Comparison of ENCODE assay signal across 22 mouse cellular contexts in genomic region chr5:8397587-8398249, GRCm38 (mm10). TPM values are rescaled to one million over a fixed set of nuclear protein-coding genes. Genes with fewer than 3 reads are reported as not detected.
DNase-seq lines count a peak whose midpoint lies in the region; ATAC-seq and TF ChIP-seq lines count a peak whose summit lies in the region.
"Had no signal": no experiment of that assay in that cellular context is flagged by ENCODE, and none has a peak within 500 bp of the region (broad histone marks: within the 10 kb centered on the region; RNA-seq: fewer than 3 reads in every experiment).

No protein-coding gene starts in this region.

- no peaks in the 10 kb centered on the region for H3K9me3 ChIP-seq in CH12.LX (replicated peaks; ENCODE audit: low read length)
- H3K9me3 ChIP-seq: embryonic facial prominence, embryonic 10.5 days; embryonic facial prominence, embryonic 12.5 days; forebrain, embryonic 13.5 days; forebrain, embryonic 15.5 days had no signal

- H3K79me2 ChIP-seq in CH12.LX (replicated peaks; ENCODE audit: control insufficient read depth, extremely low read depth, insufficient read depth, poor library complexity, severe bottlenecking): peaks cover 2% of the 10 kb centered on the region; the same call in 1 of the 2 replicates

- in situ Hi-C loops in CH12.LX (cut with MboI; ENCODE audit: low pct_ligation_motif_present, low pct_unique_long_range_greater_than_20kb, low sequenced_read_pairs): no loop called here

- TF ChIP-seq CTCF in CH12.LX (conservative IDR thresholded peaks at IDR 0.05 in 1 of 2, IDR thresholded peaks at IDR 0.05 in 1 of 2; ENCODE audit: low read depth in 2 of 2, low read length in 2 of 2): no peak

- ATAC-seq in frontal cortex, adult (ENCODE audit: low TSS enrichment): peak; percentile 97
- ATAC-seq: CD4-positive, CD25-positive, alpha-beta regulatory T cell, adult 4 months; forebrain, embryonic 13.5 days; forebrain, embryonic 15.5 days had no signal

- H3K36me3 ChIP-seq in CH12.LX (replicated peaks in 1 of 2; ENCODE audit: control insufficient read depth in 1 of 2, insufficient read depth in 1 of 2, low read length in 1 of 2): peaks cover 22 to 62% of the 10 kb centered on the region in 2 experiments

- H3K27ac ChIP-seq in CH12.LX (ENCODE audit: insufficient read depth, low read depth): peak overlapping the region; percentile 77
- H3K27ac ChIP-seq: embryonic facial prominence, embryonic 10.5 days; embryonic facial prominence, embryonic 12.5 days; forebrain, embryonic 13.5 days; forebrain, embryonic 15.5 days had no signal

- peak overlapping the region; percentile 51; the same call in 1 of the 2 replicates for H3K4me2 ChIP-seq in CH12.LX (ENCODE audit: insufficient read depth, low read depth, poor library complexity, severe bottlenecking)
- H3K4me2 ChIP-seq: embryonic facial prominence, embryonic 12.5 days; forebrain, embryonic 13.5 days; forebrain, embryonic 15.5 days had no signal

- H3K9ac ChIP-seq in CH12.LX (ENCODE audit: insufficient read depth, low read depth): 0 out of 2 replicates have a peak overlapping the region, but pooled peaks have one; percentile 14
- H3K9ac ChIP-seq: embryonic facial prominence, embryonic 12.5 days; forebrain, embryonic 13.5 days; forebrain, embryonic 15.5 days had no signal

- peak; percentile 29; the same call in 1 of the 2 replicates for TF ChIP-seq POLR2A in CH12.LX (IDR thresholded peaks at IDR 0.05; ENCODE audit: low read depth, low read length)

- H3K27me3 ChIP-seq in CH12.LX (replicated peaks): no peaks in the 10 kb centered on the region
- H3K27me3 ChIP-seq: embryonic facial prominence, embryonic 12.5 days; forebrain, embryonic 13.5 days; forebrain, embryonic 15.5 days had no signal

- peak; percentile 67; the same call in 1 of the 2 replicates for TF ChIP-seq EP300 in CH12.LX (IDR thresholded peaks at IDR 0.05; ENCODE audit: low read length)

- no peak; the same call in 1 of the 2 replicates for TF ChIP-seq RAD21 in CH12.LX (IDR thresholded peaks at IDR 0.05; ENCODE audit: low read depth, low read length)

- dilution Hi-C loops in CH12.LX (cut with MboI; ENCODE audit: extremely low pct_ligation_motif_present, extremely low pct_unique_long_range_greater_than_20kb, low sequenced_read_pairs): no loop called here

- peaks cover 3 to 7% of the 10 kb centered on the region in 2 experiments; a peak in 3 of 4 replicates for H3K4me1 ChIP-seq in CH12.LX (ENCODE audit: control insufficient read depth in 1 of 2, insufficient read depth in 2 of 2)
- H3K4me1 ChIP-seq: embryonic facial prominence, embryonic 10.5 days; embryonic facial prominence, embryonic 12.5 days; forebrain, embryonic 13.5 days; forebrain, embryonic 15.5 days had no signal

- intact Hi-C loops in left cerebral cortex, postnatal 10 days (cut with DNase I): no loop called here

- no peak overlapping the region for H3K4me3 ChIP-seq in CH12.LX (replicated peaks in 1 of 3; ENCODE audit: low read depth in 2 of 3, low read length in 2 of 3, poor library complexity in 1 of 3)
- H3K4me3 ChIP-seq: embryonic facial prominence, embryonic 10.5 days; embryonic facial prominence, embryonic 12.5 days; forebrain, embryonic 13.5 days; forebrain, embryonic 15.5 days had no signal

- no peak for DNase-seq in frontal cortex, postnatal 14 days (ENCODE audit: low spot score in 2 of 2)
- DNase-seq in left cerebral cortex, adult 18-20 months (ENCODE audit: low spot score in 2 of 2): peak; percentile 21 to 37
- no peak for DNase-seq in left cerebral cortex, postnatal 10 days (ENCODE audit: extremely low spot score in 1 of 2, low spot score in 2 of 2)
- peak; percentile 18 for DNase-seq in right cerebral cortex, adult 18-20 months
- DNase-seq in right cerebral cortex, postnatal 10 days (ENCODE audit: low spot score in 2 of 2): no peak
- peak; percentile 41 for DNase-seq in CH12.LX (ENCODE audit: extremely low read depth)
- no peak for DNase-seq in urinary bladder, postnatal 25 days (ENCODE audit: low spot score)
- DNase-seq: adrenal gland, adult 2 months; adrenal gland, postnatal 10 days; adrenal gland, postnatal 25 days; B cell, adult 2 months; cerebellum, adult 11-12 months; cerebellum, adult 2 months; cerebellum, adult 9-10 months; cerebellum, postnatal 10 days; cerebellum, postnatal 25 days had no signal

TF ChIP-seq in CH12.LX, 34 proteins besides CTCF, POLR2A, EP300 and RAD21:
- TF ChIP-seq TBP (conservative IDR thresholded peaks at IDR 0.05; ENCODE audit: low read depth, low read length): no peak
- peak; percentile 72; the same call in 1 of the 2 replicates for TF ChIP-seq TCF12 (IDR thresholded peaks at IDR 0.05; ENCODE audit: low read depth, low read length)
- TF ChIP-seq ETS1 (conservative IDR thresholded peaks at IDR 0.05; ENCODE audit: low read depth, low read length): peak; percentile 58
- TF ChIP-seq PAX5 (IDR thresholded peaks at IDR 0.05; ENCODE audit: low read length): no peak
- TF ChIP-seq USF1 (IDR thresholded peaks at IDR 0.05; ENCODE audit: low read depth, low read length): peak; percentile 9; the same call in 1 of the 2 replicates
- TF ChIP-seq GABPA (IDR thresholded peaks at IDR 0.05; ENCODE audit: insufficient replicate concordance, low read depth, low read length): no peak
- no peak for TF ChIP-seq NELFE (IDR thresholded peaks at IDR 0.05; ENCODE audit: low read depth, low read length)
- TF ChIP-seq POLR2AphosphoS2 (IDR thresholded peaks at IDR 0.05; ENCODE audit: low read depth, low read length): no peak
- no peak; the same call in none of the 2 replicates for TF ChIP-seq SIN3A (IDR thresholded peaks at IDR 0.05; ENCODE audit: low read length)
- TF ChIP-seq JUN (IDR thresholded peaks at IDR 0.05; ENCODE audit: insufficient read depth, low read depth, low read length): peak; percentile 77
- TF ChIP-seq MAZ (IDR thresholded peaks at IDR 0.05; ENCODE audit: low read depth, low read length): no peak
- TF ChIP-seq RCOR1 (conservative IDR thresholded peaks at IDR 0.05; ENCODE audit: low read depth, low read length): peak; percentile 92
- 0 out of 2 replicates have a peak, but pooled peaks have one; percentile 50 for TF ChIP-seq MAX (IDR thresholded peaks at IDR 0.05; ENCODE audit: low read length)
- peak; percentile 40; the same call in 1 of the 2 replicates for TF ChIP-seq CHD2 (IDR thresholded peaks at IDR 0.05; ENCODE audit: low read length)
- peak; percentile 88 for TF ChIP-seq IRF4 (IDR thresholded peaks at IDR 0.05; ENCODE audit: low read depth, low read length)
- TF ChIP-seq ZKSCAN1 (IDR thresholded peaks at IDR 0.05; ENCODE audit: borderline replicate concordance, low read depth, low read length): no peak
- TF ChIP-seq MEF2A (IDR thresholded peaks at IDR 0.05; ENCODE audit: borderline replicate concordance, low read depth, low read length): peak; percentile 61
- no peak for TF ChIP-seq MXI1 (IDR thresholded peaks at IDR 0.05; ENCODE audit: low read depth, low read length)
- no peak for TF ChIP-seq ZNF384 (IDR thresholded peaks at IDR 0.05; ENCODE audit: low read depth, low read length)
- TF ChIP-seq BHLHE40 (IDR thresholded peaks at IDR 0.05; ENCODE audit: low read depth, low read length): peak; percentile 94
- TF ChIP-seq ELF1 (IDR thresholded peaks at IDR 0.05; ENCODE audit: low read depth, low read length): no peak; the same call in 1 of the 2 replicates
- 0 out of 2 replicates have a peak, but pooled peaks have one; percentile 45 for TF ChIP-seq MAFK (IDR thresholded peaks at IDR 0.05; ENCODE audit: insufficient replicate concordance, low read length)
- 0 out of 2 replicates have a peak, but pooled peaks have one; percentile 11 for TF ChIP-seq USF2 (conservative IDR thresholded peaks at IDR 0.05; ENCODE audit: low read depth, low read length)
- no peak for TF ChIP-seq E2F4 (IDR thresholded peaks at IDR 0.05; ENCODE audit: insufficient replicate concordance, low read depth, low read length)
- TF ChIP-seq SMC3 (IDR thresholded peaks at IDR 0.05; ENCODE audit: low read depth, low read length): no peak; the same call in 1 of the 2 replicates
- TF ChIP-seq ZMIZ1 (IDR thresholded peaks at IDR 0.05; ENCODE audit: low read depth, low read length): no peak
- TF ChIP-seq UBTF (IDR thresholded peaks at IDR 0.05; ENCODE audit: low read depth, low read length): no peak
- peak; percentile 66; the same call in 1 of the 2 replicates for TF ChIP-seq MYC (IDR thresholded peaks at IDR 0.05; ENCODE audit: low read depth, low read length)
- TF ChIP-seq CHD1 (IDR thresholded peaks at IDR 0.05; ENCODE audit: low read depth, low read length): no peak
- TF ChIP-seq NRF1 (IDR thresholded peaks at IDR 0.05; ENCODE audit: low read depth, low read length): 0 out of 2 replicates have a peak, but pooled peaks have one; percentile 27
- TF ChIP-seq HCFC1 (IDR thresholded peaks at IDR 0.05; ENCODE audit: low read depth, low read length): no peak
- TF ChIP-seq ZC3H11A (IDR thresholded peaks at IDR 0.05; ENCODE audit: low read depth, low read length): no peak
- TF ChIP-seq KAT2A (IDR thresholded peaks at IDR 0.05; ENCODE audit: insufficient replicate concordance, low read length): no peak
- TF ChIP-seq JUND (conservative IDR thresholded peaks at IDR 0.05; ENCODE audit: low read depth, low read length): peak; percentile 78; the same call in 1 of the 2 replicates
TF ChIP-seq in CH12.LX: peak in this region for 15.

RNA-seq across cellular contexts. Expression of gene Dbf4, which starts 24.8 kb away (rescaled TPM):
- 1 to 10 TPM; 1.8 to 2.1 TPM for total RNA-seq in left cerebral cortex, adult 18-20 months (2021)
- total RNA-seq in left cerebral cortex, postnatal 10 days (2021): 1 to 10 TPM; 4.2 to 4.7 TPM
- total RNA-seq in CH12.LX (2012; rRNA removed): 50.0 and 59.8 TPM in 2 replicates
- total RNA-seq in CH12.LX (2014; rRNA removed): 119 and 143 TPM in 2 replicates
- polyA plus RNA-seq in CH12.LX (2012; ENCODE audit: insufficient read length, low read depth): 96.6 and 103 TPM in 2 replicates

RNA-seq across cellular contexts. Expression of gene Slc25a40, which starts 24.9 kb away (rescaled TPM):
- total RNA-seq in left cerebral cortex, adult 18-20 months (2021): 10 to 100 TPM; 11.7 TPM
- total RNA-seq in left cerebral cortex, postnatal 10 days (2021): 10 to 100 TPM; 12.0 to 12.2 TPM
- 5.0 and 7.0 TPM in 2 replicates for total RNA-seq in CH12.LX (2012; rRNA removed)
- total RNA-seq in CH12.LX (2014; rRNA removed): 11.1 and 14.6 TPM in 2 replicates
- 9.9 and 10.2 TPM in 2 replicates for polyA plus RNA-seq in CH12.LX (2012; ENCODE audit: insufficient read length, low read depth)

RNA-seq across cellular contexts. Expression of gene Adam22, which starts 29.8 kb away (rescaled TPM):
- 100 to 1,000 TPM; 205 to 208 TPM for total RNA-seq in left cerebral cortex, adult 18-20 months (2021)
- total RNA-seq in left cerebral cortex, postnatal 10 days (2021): 100 to 1,000 TPM; 207 to 208 TPM
- total RNA-seq in CH12.LX (2012; rRNA removed): 0.38 and 0.55 TPM in 2 replicates
- 0.07 and 0.16 TPM in 2 replicates for total RNA-seq in CH12.LX (2014; rRNA removed)
- polyA plus RNA-seq in CH12.LX (2012; ENCODE audit: insufficient read length, low read depth): 0.14 and 0.19 TPM in 2 replicates

Comparison
In these comparisons a context has a peak if more than half of its experiments do, and no peak if none do; other contexts are left out.
1. DNase-seq: peak in left cerebral cortex, adult 18-20 months (2 of 2), right cerebral cortex, adult 18-20 months (single experiment) and CH12.LX (single experiment); none in frontal cortex, postnatal 14 days (0 of 2), left cerebral cortex, postnatal 10 days (0 of 2), right cerebral cortex, postnatal 10 days (0 of 2) and urinary bladder, postnatal 25 days (single experiment).
2. RNA of gene Dbf4, which starts 24.8 kb away (total RNA-seq): 50.0 to 143 TPM in CH12.LX; 4.2 to 4.7 TPM in left cerebral cortex, postnatal 10 days and 1.8 to 2.1 TPM in left cerebral cortex, adult 18-20 months; every median in the first group is over 4 times any median in the second.
3. RNA of gene Adam22, which starts 29.8 kb away (total RNA-seq): 207 to 208 TPM in left cerebral cortex, postnatal 10 days and 205 to 208 TPM in left cerebral cortex, adult 18-20 months; 0.07 to 0.55 TPM in CH12.LX; every median in the first group is over 100 times any median in the second.